Mouse (Mus musculus): ENCODE data around the gene Ncor1. TPM values are rescaled to one million over a fixed set of nuclear protein-coding genes. Genes with fewer than 3 reads are reported as not detected.

The Ncor1 gene
- total RNA-seq, 2 experiments from 2014 or later: 267 to 273 TPM

GRCm38 (mm10) chr11:62281601-62281997 is 176.7 kb downstream of the Ncor1 start:
- intact Hi-C loops (cut with DNase I): loop anchor here (2.0 kb wide), 1 partner anchor 333 kb away; no protein-coding TSS in a partner anchor
- DNase-seq (ENCODE audit: low spot score in 2 of 2): no peak

GRCm38 (mm10) chr11:62280675-62281600 is 177.4 kb downstream of the Ncor1 start, which contains the start of the genes Zswim7 and Ttc19:
Gene Zswim7, minus strand, starts transcription at chr11:62281375.
Gene Ttc19, plus strand, starts transcription at chr11:62281473.
- DNase-seq (ENCODE audit: low spot score in 2 of 2): peak; percentile 92 to 94
- intact Hi-C loops (cut with DNase I): loop anchor here (1.0 to 2.0 kb wide), 3 partner anchors 154 to 332 kb away; no protein-coding TSS in a partner anchor

- peak; percentile 27 to 31 for DNase-seq (ENCODE audit: low spot score in 2 of 2)
- intact Hi-C loops (cut with DNase I): no loop called here
Measured at GRCm38 (mm10) chr11:62278027-62278426, 180.3 kb downstream of the Ncor1 start.

GRCm38 (mm10) chr11:62277086-62277485 is 181.3 kb downstream of the Ncor1 start:
- intact Hi-C loops (cut with DNase I): no loop called here
- DNase-seq (ENCODE audit: low spot score in 2 of 2): no peak

- intact Hi-C loops (cut with DNase I): no loop called here
- DNase-seq (ENCODE audit: low spot score in 2 of 2): no peak
Measured at GRCm38 (mm10) chr11:62270851-62271250, 187.5 kb downstream of the Ncor1 start.

- intact Hi-C loops (cut with DNase I): loop anchor here (5.0 kb wide), 1 partner anchor 67 kb away; no protein-coding TSS in a partner anchor
- DNase-seq (ENCODE audit: low spot score in 2 of 2): no peak
Measured at GRCm38 (mm10) chr11:62269097-62269496, 189.2 kb downstream of the Ncor1 start.

GRCm38 (mm10) chr11:62268381-62268780 is 190.0 kb downstream of the Ncor1 start:
- no peak for DNase-seq (ENCODE audit: low spot score in 2 of 2)
- intact Hi-C loops (cut with DNase I): loop anchor here (5.0 kb wide), 1 partner anchor 66 kb away; no protein-coding TSS in a partner anchor

- no peak for DNase-seq (ENCODE audit: low spot score in 2 of 2)
Measured at GRCm38 (mm10) chr11:62266466-62267214, 191.7 kb downstream of the Ncor1 start.

More at GRCm38 (mm10) chr11:62266466-62267214, 191.7 kb downstream of the Ncor1 start:
- intact Hi-C loops (cut with DNase I): loop anchor here (5.0 kb wide), 1 partner anchor 64 kb away; no protein-coding TSS in a partner anchor

Other genes with a start within 250 kb of the Ncor1 start
- 1 to 10 TPM; 6.6 to 7.9 TPM for gene Adora2b, start 209.6 kb downstream of the Ncor1 start, total RNA-seq (2021)
- 10 to 100 TPM; 15.3 to 16.9 TPM for gene Zswim7, start 177.2 kb downstream of the Ncor1 start, total RNA-seq (2021)
- gene Ttc19, start 177.1 kb downstream of the Ncor1 start, total RNA-seq (2021): 10 to 100 TPM; 84.9 to 88.4 TPM
- gene Pigl, start 81 bp downstream of the Ncor1 start, total RNA-seq (2021): 1 to 10 TPM; 5.6 to 7.6 TPM
- 10 to 100 TPM; 41.4 to 44.3 TPM for gene Cenpv, start 80.7 kb upstream of the Ncor1 start, total RNA-seq (2021)
- 1,000 to 10,000 TPM; 1,728 to 1,830 TPM for gene Ubb, start 92.6 kb upstream of the Ncor1 start, total RNA-seq (2021)
- 10 to 100 TPM; 16.6 to 18.7 TPM for gene Trpv2, start 115.9 kb upstream of the Ncor1 start, total RNA-seq (2021)
- gene Lrrc75a, start 190.0 kb upstream of the Ncor1 start, total RNA-seq (2021): 10 to 100 TPM; 18.0 to 20.0 TPM
- gene Mmgt2, start 190.1 kb upstream of the Ncor1 start, total RNA-seq (2021): 10 to 100 TPM; 18.4 to 20.2 TPM

Data from left cerebral cortex, postnatal 25 days (tissue).